Mouse (Mus musculus) embryonic facial prominence, embryonic 12.5 days (tissue): ENCODE measurements around the gene Zranb2. TPM values are rescaled to one million over a fixed set of nuclear protein-coding genes. Genes with fewer than 3 reads are reported as not detected.
A peak's percentile ranks its signal among the peaks of the same experiment; 100 is the strongest.

Source experiments
- ATAC-seq: fragments of 200-750 bp; cut with Nextera tagmentation; 2 replicates; pipeline ENCODE4 v1.8.0; 2017; ENCODE audit not compliant: insufficient number of reproducible peaks, insufficient read depth, low FRiP score, low TSS enrichment
- H3K27ac ChIP-seq: fragments of 300-500 bp; sonication (generic); 2 replicates; pipeline ENCODE4 v1.5.1; 2016; ENCODE audit warnings: mild to moderate bottlenecking
- H3K27me3 ChIP-seq: fragments of 300-500 bp; sonication (generic); 2 replicates; pipeline ENCODE4 v1.6.1; 2016; ENCODE audit warnings: mild to moderate bottlenecking, moderate library complexity
- H3K36me3 ChIP-seq: fragments of 300-500 bp; sonication (generic); 2 replicates; pipeline ENCODE4 v1.6.1; 2016; ENCODE audit warnings: mild to moderate bottlenecking
- H3K4me1 ChIP-seq: fragments of 300-500 bp; sonication (generic); 2 replicates; pipeline ENCODE4 v1.6.1; 2016
- H3K4me2 ChIP-seq: fragments of 300-500 bp; sonication (generic); replicated peaks from 2 replicates; pipeline ENCODE4 v1.6.1; 2016; ENCODE audit warnings: mild to moderate bottlenecking, moderate library complexity
- H3K4me3 ChIP-seq: fragments of 300-500 bp; sonication (generic); 2 replicates; pipeline ENCODE4 v1.5.1; 2016; ENCODE audit warnings: mild to moderate bottlenecking
- H3K9ac ChIP-seq: fragments of 300-500 bp; sonication (generic); 2 replicates; pipeline ENCODE4 v1.6.1; 2016; ENCODE audit warnings: mild to moderate bottlenecking, moderate library complexity
- H3K9me3 ChIP-seq: fragments of 300-500 bp; sonication (generic); 2 replicates; pipeline ENCODE4 v1.6.1; 2016; ENCODE audit warnings: mild to moderate bottlenecking, moderate library complexity
- WGBS: fragments of 180-500 bp; shearing (Covaris S2); methylation state at CpG from one replicate; pipeline ENCODE4 v1.1.7; 2016; 5-methylcytosine and 5-hydroxymethylcytosine counted together
- microRNA counts: library from miRNA; unstranded; fragments of <30 nt; microRNA quantifications from one replicate; lab custom pipeline; 2017
- microRNA-seq: library from miRNA; unstranded; fragments of <30 nt; microRNA quantifications from one replicate; pipeline ENCODE4, GENCODE M21; 2017
- polyA plus RNA-seq: library from polyadenylated mRNA; unstranded; fragments of >200 nt; fragmentation: Nextera tagmentation; extraction: Ambion mirVana; gene quantifications from 2 replicates; pipeline ENCODE4 v1.2.1, GENCODE M21; 2016

The Zranb2 gene
- polyA plus RNA-seq, 1 experiment from 2014 or later = 125 TPM

DNA sequence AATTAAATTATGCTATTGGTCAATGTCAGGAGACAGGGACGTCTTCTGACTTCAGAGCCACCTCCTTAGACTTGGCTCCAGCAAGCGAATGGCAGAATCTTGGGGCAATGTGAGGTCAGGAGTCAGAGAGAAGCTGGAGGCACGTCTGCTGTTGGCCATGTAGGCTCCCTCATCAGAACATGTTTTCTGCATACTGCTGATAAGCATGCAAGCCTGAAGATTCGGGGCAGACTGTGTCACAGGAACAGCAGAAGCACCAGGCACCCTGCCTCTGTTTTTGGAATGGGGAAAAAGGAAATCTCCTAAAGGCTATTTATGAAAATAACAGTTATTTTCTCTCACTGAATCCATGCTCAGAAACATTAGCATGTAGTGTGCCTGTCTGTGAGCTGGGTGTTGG lies 46.3 kb downstream of the Zranb2 start:
- Histone ChIP-seq H3K27me3 (no peaks in the 10 kb centered on the region), H3K27ac (no peak overlapping the region), H3K4me1 (peaks cover 7% of the 10 kb centered on the region), H3K4me3 (no peak overlapping the region), H3K9me3 (no peaks in the 10 kb centered on the region), H3K9ac (no peak overlapping the region), H3K36me3 (no peaks in the 10 kb centered on the region), H3K4me2 (no peak overlapping the region)
- no peak for ATAC-seq
- WGBS = 61% methylated on average over 4 of the region's 4 CpGs

DNA sequence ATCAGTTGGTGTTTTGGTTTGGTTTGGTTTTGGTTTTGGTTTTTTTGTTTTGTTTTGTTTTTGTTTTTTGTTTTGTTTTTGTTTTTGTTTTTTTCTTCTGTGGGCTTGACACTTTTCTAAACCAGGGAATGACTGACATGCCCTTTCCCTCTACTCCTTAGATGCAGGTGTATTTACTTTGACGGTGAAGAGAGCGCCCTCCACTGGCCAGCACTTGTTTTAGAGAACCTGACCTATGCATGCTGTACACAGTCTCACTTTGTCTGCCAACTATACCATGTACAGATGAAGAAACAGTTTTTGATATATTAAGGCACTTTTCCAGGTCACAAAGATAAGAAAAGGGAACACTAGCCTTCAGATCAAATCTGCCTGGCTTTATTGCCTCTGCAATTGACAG lies 47.8 kb downstream of the Zranb2 start:
- Histone ChIP-seq H3K4me1 (peaks cover 7% of the 10 kb centered on the region), H3K9me3 (no peaks in the 10 kb centered on the region), H3K36me3 (no peaks in the 10 kb centered on the region), H3K4me3 (no peak overlapping the region), H3K27me3 (no peaks in the 10 kb centered on the region), H3K4me2 (no peak overlapping the region), H3K9ac (no peak overlapping the region), H3K27ac (no peak overlapping the region)
- ATAC-seq = no peak
- WGBS = 31% methylated on average over 2 of the region's 2 CpGs

DNA sequence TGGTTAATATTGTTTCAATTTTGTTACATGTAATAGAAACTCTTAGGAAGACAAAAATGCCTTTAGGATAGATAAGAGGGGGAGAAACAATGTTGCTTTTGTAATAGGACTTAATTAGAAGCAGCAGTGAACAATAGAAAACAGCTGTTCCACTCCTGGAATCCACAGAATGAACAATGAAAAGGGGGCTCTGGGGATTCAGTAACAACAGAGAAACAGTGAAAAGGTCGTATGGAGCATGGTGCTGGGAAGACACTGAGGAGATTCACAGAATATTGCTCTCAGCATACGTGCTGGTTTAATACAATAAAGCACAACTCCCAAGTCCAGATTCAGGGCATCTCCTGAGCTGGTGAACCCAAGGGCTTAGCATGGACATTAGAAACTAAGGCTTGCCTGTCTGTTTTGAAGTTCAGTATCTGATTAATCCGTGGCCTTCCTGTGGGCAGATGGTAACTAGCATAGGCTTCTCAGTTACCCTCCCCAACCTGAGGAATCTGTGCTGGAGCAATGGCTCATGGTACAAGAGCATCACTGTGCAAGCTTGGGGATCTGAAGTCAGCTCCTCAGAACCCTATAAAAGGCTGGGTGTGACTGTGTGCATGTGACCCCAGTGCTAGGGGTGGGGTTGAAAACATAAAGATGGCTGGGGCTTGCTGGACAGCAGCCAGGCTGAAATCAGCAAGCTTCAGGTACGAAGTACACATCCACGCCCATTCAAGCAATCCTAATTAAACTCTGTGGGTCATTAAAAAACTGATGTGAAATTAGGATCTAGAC lies 48.9 kb downstream of the Zranb2 start:
- H3K27ac ChIP-seq = peak overlapping the region; percentile 63
- H3K27me3 ChIP-seq = no peaks in the 10 kb centered on the region
- ATAC-seq = peak; percentile 48; the same call in 1 of the 2 replicates
- H3K4me2 ChIP-seq = 0 out of 2 replicates have a peak overlapping the region, but pooled peaks have one; percentile 2
- H3K9me3 ChIP-seq = no peaks in the 10 kb centered on the region
- H3K9ac ChIP-seq = no peak overlapping the region
- H3K4me1 ChIP-seq = peaks cover 7% of the 10 kb centered on the region
- no peak overlapping the region for H3K4me3 ChIP-seq
- H3K36me3 ChIP-seq = no peaks in the 10 kb centered on the region
- 34% methylated on average over 5 of the region's 5 CpGs for WGBS

DNA sequence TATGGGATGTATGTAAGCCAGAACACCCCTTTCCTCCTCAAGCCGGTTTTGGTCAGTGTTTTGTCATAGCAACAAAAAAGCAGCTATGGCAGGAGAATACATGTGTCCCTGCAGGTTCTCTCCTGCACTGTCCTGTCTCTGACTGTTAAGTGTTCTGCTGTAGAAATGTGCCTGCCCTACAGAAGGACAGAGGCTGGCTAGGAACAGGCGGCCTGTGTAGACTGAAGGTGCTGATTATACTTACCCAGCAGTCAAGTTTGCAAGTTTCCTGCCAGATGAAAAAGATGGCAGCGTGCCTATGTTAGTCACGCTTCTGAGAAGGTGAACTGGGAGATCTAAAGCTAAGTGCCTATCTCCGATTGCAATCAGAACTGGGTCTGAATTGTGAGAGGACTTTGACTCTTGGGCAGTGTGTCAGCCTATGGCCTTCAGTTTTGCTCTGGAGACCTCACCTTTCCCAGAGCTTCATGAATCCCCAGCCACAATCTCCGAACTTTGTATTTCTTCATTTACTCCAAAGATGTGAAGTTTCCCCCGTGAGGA lies 63.9 kb downstream of the Zranb2 start:
- Histone ChIP-seq H3K9ac (no peak overlapping the region), H3K36me3 (no peaks in the 10 kb centered on the region), H3K4me2 (no peak overlapping the region), H3K9me3 (no peaks in the 10 kb centered on the region), H3K27me3 (no peaks in the 10 kb centered on the region), H3K4me1 (no peaks in the 10 kb centered on the region), H3K27ac (no peak overlapping the region), H3K4me3 (no peak overlapping the region)
- 80% methylated on average over 7 of the region's 7 CpGs for WGBS
- ATAC-seq = no peak

MicroRNA genes within 50 kb of the gene (microRNA counts, 519-probe panel; counts per million panel counts)
- 460 counts per million, percentile 65 among the panel's probes with 10 or more counts for microRNA mmu-miR-186 (lab: Ali Mortazavi, UCI)

Small RNA genes lying within 50 kb of the gene (microRNA-seq; reads per million reads assigned to microRNA genes)
- gene Mir186 = 463 reads per million, percentile 68 among the genes with 10 or more reads in this experiment

Other genes starting within 250 kb of the Zranb2 start
- 5.3 and 6.1 TPM in 2 replicates for gene Ptger3, start 32.7 kb downstream of the Zranb2 start, polyA plus RNA-seq